Mouse (Mus musculus) intestine, postnatal 0 days (tissue): ENCODE data around the gene Map4k1. TPM values are rescaled to one million over a fixed set of nuclear protein-coding genes. Genes with fewer than 3 reads are reported as not detected.
A peak's percentile ranks its signal among the peaks of the same experiment; 100 is the strongest.

Experiments
- ATAC-seq: fragments of 200-750 bp; cut with Nextera tagmentation; 2 replicates; pipeline ENCODE4 v1.8.0; 2017; ENCODE audit warnings: mild to moderate bottlenecking, moderate TSS enrichment, moderate library complexity
- H3K27ac ChIP-seq: fragments of 300-500 bp; sonication (generic); 2 replicates; pipeline ENCODE4 v1.5.1; 2014; ENCODE audit warnings: mild to moderate bottlenecking, low read depth, low read length, moderate library complexity
- H3K27me3 ChIP-seq: fragments of 300-500 bp; sonication (generic); replicated peaks from 2 replicates; pipeline ENCODE4 v1.6.1; 2014; ENCODE audit warnings: low read length, mixed read lengths; ENCODE audit not compliant: control insufficient read depth, insufficient read depth
- H3K36me3 ChIP-seq: fragments of 300-500 bp; sonication (generic); 2 replicates; pipeline ENCODE4 v1.6.1; 2014; ENCODE audit warnings: mild to moderate bottlenecking, moderate library complexity; ENCODE audit not compliant: control insufficient read depth, insufficient read depth
- H3K4me1 ChIP-seq: fragments of 300-500 bp; sonication (generic); replicated peaks from 2 replicates; pipeline ENCODE4 v1.6.1; 2014; ENCODE audit warnings: antibody characterized with exemption, low read length, mixed read lengths; ENCODE audit not compliant: control insufficient read depth, insufficient read depth
- H3K4me2 ChIP-seq: fragments of 300-500 bp; sonication (generic); replicated peaks from 2 replicates; pipeline ENCODE4 v1.6.1; 2014; ENCODE audit warnings: low read depth, mild to moderate bottlenecking, moderate library complexity
- H3K4me3 ChIP-seq: fragments of 300-500 bp; sonication (generic); 2 replicates; pipeline ENCODE4 v1.5.1; 2014; ENCODE audit warnings: low read depth, low read length
- H3K9ac ChIP-seq: fragments of 300-500 bp; sonication (generic); 2 replicates; pipeline ENCODE4 v1.6.1; 2014; ENCODE audit warnings: mild to moderate bottlenecking, low read depth, low read length
- H3K9me3 ChIP-seq: fragments of 300-500 bp; sonication (generic); 2 replicates; pipeline ENCODE4 v1.6.1; 2016; ENCODE audit warnings: mixed run types; ENCODE audit not compliant: control insufficient read depth
- CTCF ChIP-seq: sonication (generic); IDR thresholded peaks from 2 replicates; pipeline ENCODE4 v1.5.1; 2016; ENCODE audit warnings: low read depth, mild to moderate bottlenecking, control low read depth, antibody characterized with exemption, moderate library complexity
- WGBS: fragments of 180-500 bp; shearing (Covaris S2); extraction: QIAGEN DNeasy Blood & Tissue Kit; methylation state at CpG from one replicate; pipeline ENCODE4 v1.1.7; 2014; 5-methylcytosine and 5-hydroxymethylcytosine counted together
- polyA plus RNA-seq: library from polyadenylated mRNA; unstranded; fragments of >200 nt; fragmentation: Nextera tagmentation; extraction: Ambion mirVana; gene quantifications from 2 replicates; pipeline ENCODE4 v1.2.1, GENCODE M21; 2015

Gene Map4k1
- polyA plus RNA-seq, 1 experiment from 2014 or later, result 1.6 TPM

GRCm38 (mm10) chr7:28969271-28969670, 12.6 kb upstream of the Map4k1 start:
- Histone ChIP-seq H3K9me3 (no peaks in the 10 kb centered on the region), H3K4me1 (0 out of 2 replicates have a peak, but pooled peaks cover 6% of the 10 kb centered on the region), H3K36me3 (peaks cover 18% of the 10 kb centered on the region; the same call in 1 of the 2 replicates), H3K27me3 (no peaks in the 10 kb centered on the region), H3K27ac (peak overlapping the region; percentile 95), H3K9ac (no peak overlapping the region), H3K4me2 (peak overlapping the region; percentile 38; the same call in 1 of the 2 replicates), H3K4me3 (no peak overlapping the region)
- ATAC-seq, result no peak
- WGBS, result 88% methylated on average over 1 of the region's 1 CpGs
- no peak for TF ChIP-seq CTCF

GRCm38 (mm10) chr7:28969672-28970394, 12.0 kb upstream of the Map4k1 start:
- Histone ChIP-seq H3K4me2 (peak overlapping the region; percentile 38; the same call in 1 of the 2 replicates), H3K4me1 (0 out of 2 replicates have a peak, but pooled peaks cover 6% of the 10 kb centered on the region), H3K4me3 (no peak overlapping the region), H3K27me3 (no peaks in the 10 kb centered on the region), H3K27ac (peak overlapping the region; percentile 95), H3K9me3 (no peaks in the 10 kb centered on the region), H3K9ac (no peak overlapping the region), H3K36me3 (peaks cover 24% of the 10 kb centered on the region; the same call in 1 of the 2 replicates)
- no peak for TF ChIP-seq CTCF
- ATAC-seq, result peak; percentile 92
- WGBS, result 31% methylated on average over 12 of the region's 12 CpGs

- peak; percentile 53 for ATAC-seq
- WGBS, result 41% methylated on average over 7 of the region's 7 CpGs
- H3K9ac ChIP-seq, result peak overlapping the region; percentile 40
Observed at GRCm38 (mm10) chr7:28971029-28971428, 10.8 kb upstream of the Map4k1 start.

GRCm38 (mm10) chr7:28971770-28972269, 10.0 kb upstream of the Map4k1 start:
- Histone ChIP-seq H3K4me1 (0 out of 2 replicates have a peak, but pooled peaks cover 6% of the 10 kb centered on the region), H3K4me3 (no peak overlapping the region), H3K9me3 (no peaks in the 10 kb centered on the region), H3K9ac (0 out of 2 replicates have a peak overlapping the region, but pooled peaks have one; percentile 17), H3K27me3 (no peaks in the 10 kb centered on the region), H3K27ac (peak overlapping the region; percentile 95), H3K4me2 (no peak overlapping the region), H3K36me3 (peaks cover 32% of the 10 kb centered on the region)
- TF ChIP-seq CTCF, result no peak
- ATAC-seq, result no peak
- 50% methylated on average over 6 of the region's 6 CpGs for WGBS

More at GRCm38 (mm10) chr7:28971029-28971428, 10.8 kb upstream of the Map4k1 start:
- H3K4me1 ChIP-seq, result 0 out of 2 replicates have a peak, but pooled peaks cover 6% of the 10 kb centered on the region
- no peaks in the 10 kb centered on the region for H3K27me3 ChIP-seq
- H3K4me3 ChIP-seq, result no peak overlapping the region
- peaks cover 25% of the 10 kb centered on the region; the same call in 1 of the 2 replicates for H3K36me3 ChIP-seq
- H3K27ac ChIP-seq, result peak overlapping the region; percentile 95
- H3K9me3 ChIP-seq, result no peaks in the 10 kb centered on the region
- TF ChIP-seq CTCF, result no peak
- H3K4me2 ChIP-seq, result peak overlapping the region; percentile 52

GRCm38 (mm10) chr7:28972542-28972985, 9.3 kb upstream of the Map4k1 start:
- 71% methylated on average over 8 of the region's 8 CpGs for WGBS
- peak; percentile 82 for TF ChIP-seq CTCF
- Histone ChIP-seq H3K27me3 (no peaks in the 10 kb centered on the region), H3K4me1 (0 out of 2 replicates have a peak, but pooled peaks cover 6% of the 10 kb centered on the region), H3K27ac (peak overlapping the region; percentile 95), H3K36me3 (peaks cover 39% of the 10 kb centered on the region), H3K4me2 (no peak overlapping the region), H3K4me3 (no peak overlapping the region), H3K9me3 (no peaks in the 10 kb centered on the region), H3K9ac (no peak overlapping the region)
- ATAC-seq, result no peak

- no peak for ATAC-seq
- H3K27ac ChIP-seq, result no peak overlapping the region
- no peak overlapping the region for H3K4me3 ChIP-seq
- peaks cover 44% of the 10 kb centered on the region for H3K36me3 ChIP-seq
- no peak overlapping the region for H3K4me2 ChIP-seq
- H3K9me3 ChIP-seq, result no peaks in the 10 kb centered on the region
- H3K4me1 ChIP-seq, result 0 out of 2 replicates have a peak, but pooled peaks cover 6% of the 10 kb centered on the region
- H3K9ac ChIP-seq, result no peak overlapping the region
- peak; percentile 57 for TF ChIP-seq CTCF
- H3K27me3 ChIP-seq, result no peaks in the 10 kb centered on the region
- WGBS, result 81% methylated on average over 8 of the region's 8 CpGs
Observed at GRCm38 (mm10) chr7:28973025-28973424, 8.8 kb upstream of the Map4k1 start.
